In genomic region chr13:54520221-54520620, GRCm38 (mm10) we compare ENCODE assay signal across 7 mouse cellular contexts. TPM values are rescaled to one million over a fixed set of nuclear protein-coding genes. Genes with fewer than 3 reads are reported as not detected.
DNase-seq lines count a peak whose midpoint lies in the region; ATAC-seq and TF ChIP-seq lines count a peak whose summit lies in the region.

No protein-coding gene starts in this region.

- 98% methylated on average over 4 of the region's 4 CpGs for WGBS in thymus, adult 2 months
- WGBS in midbrain, embryonic 16.5 days, result 91% methylated on average over 4 of the region's 4 CpGs
- 93% methylated on average over 4 of the region's 4 CpGs for WGBS in midbrain, embryonic 13.5 days

- no peak overlapping the region for H3K4me3 ChIP-seq in thymus, adult 2 months (ENCODE audit: control insufficient read depth, insufficient read depth, low read length)
- no peak overlapping the region for H3K4me3 ChIP-seq in midbrain, embryonic 16.5 days (ENCODE audit: low read depth, low read length)
- no peak overlapping the region for H3K4me3 ChIP-seq in midbrain, embryonic 13.5 days (replicated peaks)

- no peak for ATAC-seq in midbrain, embryonic 16.5 days
- ATAC-seq in midbrain, embryonic 13.5 days, result no peak

- TF ChIP-seq CTCF in thymus, adult 2 months (IDR thresholded peaks at IDR 0.05; ENCODE audit: borderline replicate concordance, control insufficient read depth, extremely low read depth, insufficient read depth, low read length, poor library complexity), result no peak; the same call in 1 of the 2 replicates

- intact Hi-C loops in left cerebral cortex, postnatal 4 days (cut with DNase I), result no loop called here
- intact Hi-C loops in left cerebral cortex, postnatal 36 days (cut with DNase I), result no loop called here

- DNase-seq in left cerebral cortex, postnatal 4 days, result peak; percentile 12
- no peak for DNase-seq in left cerebral cortex, postnatal 36 days (ENCODE audit: low spot score in 2 of 2)
- DNase-seq in ZHBTc4 (ENCODE audit: low read depth, low spot score), result peak; percentile 69
- DNase-seq in kidney, postnatal 36 days, result peak; percentile 24 to 63
- peak; percentile 40 for DNase-seq in thymus, adult 2 months

- no peak overlapping the region for H3K27ac ChIP-seq in thymus, adult 2 months (ENCODE audit: control insufficient read depth, insufficient read depth, low read length)
- H3K27ac ChIP-seq in midbrain, embryonic 16.5 days (ENCODE audit: low read length), result no peak overlapping the region
- H3K27ac ChIP-seq in midbrain, embryonic 13.5 days, result no peak overlapping the region

- no peak overlapping the region for H3K4me2 ChIP-seq in midbrain, embryonic 16.5 days (ENCODE audit: low read length)
- H3K4me2 ChIP-seq in midbrain, embryonic 13.5 days (replicated peaks), result no peak overlapping the region

- no peaks in the 10 kb centered on the region for H3K4me1 ChIP-seq in thymus, adult 2 months (replicated peaks; ENCODE audit: control insufficient read depth, insufficient read depth, low read length)
- no peaks in the 10 kb centered on the region for H3K4me1 ChIP-seq in midbrain, embryonic 16.5 days (ENCODE audit: control insufficient read depth, insufficient read depth, low read length)
- no peaks in the 10 kb centered on the region for H3K4me1 ChIP-seq in midbrain, embryonic 13.5 days (replicated peaks)

- peaks cover 4% of the 10 kb centered on the region; the same call in 1 of the 2 replicates for H3K9me3 ChIP-seq in midbrain, embryonic 16.5 days (replicated peaks; ENCODE audit: control insufficient read depth, low read length, poor library complexity, severe bottlenecking)
- H3K9me3 ChIP-seq in midbrain, embryonic 13.5 days, result no peaks in the 10 kb centered on the region

- no peak overlapping the region for H3K9ac ChIP-seq in midbrain, embryonic 16.5 days (ENCODE audit: low read depth, low read length)
- H3K9ac ChIP-seq in midbrain, embryonic 13.5 days (replicated peaks), result no peak overlapping the region

- no peak for TF ChIP-seq POLR2A in thymus, adult 2 months (IDR thresholded peaks at IDR 0.05; ENCODE audit: control insufficient read depth, extremely low read depth, insufficient read depth, low read length, poor library complexity)

- H3K27me3 ChIP-seq in thymus, adult 2 months (ENCODE audit: control insufficient read depth, insufficient read depth, low read length), result no peaks in the 10 kb centered on the region
- no peaks in the 10 kb centered on the region for H3K27me3 ChIP-seq in midbrain, embryonic 16.5 days (ENCODE audit: control insufficient read depth, insufficient read depth, low read depth, low read length)
- no peaks in the 10 kb centered on the region for H3K27me3 ChIP-seq in midbrain, embryonic 13.5 days

- no peaks in the 10 kb centered on the region for H3K36me3 ChIP-seq in thymus, adult 2 months (ENCODE audit: control insufficient read depth, insufficient read depth, low read length)
- H3K36me3 ChIP-seq in midbrain, embryonic 16.5 days (ENCODE audit: control insufficient read depth, insufficient read depth, low read length), result peaks cover 11% of the 10 kb centered on the region
- H3K36me3 ChIP-seq in midbrain, embryonic 13.5 days, result peaks cover 24% of the 10 kb centered on the region

RNA-seq across cellular contexts. Expression of gene Simc1, which starts 16.6 kb away (rescaled TPM):
- total RNA-seq in left cerebral cortex, postnatal 4 days (2021), result 10 to 100 TPM; 30.5 to 34.3 TPM
- total RNA-seq in left cerebral cortex, postnatal 36 days (2021), result 10 to 100 TPM; 13.0 to 17.8 TPM
- polyA plus RNA-seq in thymus, adult 2 months (2012; rRNA removed), result 11.6 and 12.4 TPM in 2 replicates
- polyA plus RNA-seq in midbrain, embryonic 16.5 days (2015; fragmentation: Nextera tagmentation; extraction: Ambion mirVana), result 22.3 and 25.6 TPM in 2 replicates
- polyA plus RNA-seq in midbrain, embryonic 13.5 days (2015; fragmentation: Nextera tagmentation; extraction: Ambion mirVana), result 18.9 and 21.3 TPM in 2 replicates

RNA-seq across cellular contexts. Expression of gene 4833439L19Rik, which starts 45.0 kb away (rescaled TPM):
- 100 to 1,000 TPM; 148 to 157 TPM for total RNA-seq in left cerebral cortex, postnatal 4 days (2021)
- 100 to 1,000 TPM; 135 to 140 TPM for total RNA-seq in left cerebral cortex, postnatal 36 days (2021)
- polyA plus RNA-seq in thymus, adult 2 months (2012; rRNA removed), result 104 and 105 TPM in 2 replicates
- 271 and 272 TPM in 2 replicates for polyA plus RNA-seq in midbrain, embryonic 16.5 days (2015; fragmentation: Nextera tagmentation; extraction: Ambion mirVana)
- polyA plus RNA-seq in midbrain, embryonic 13.5 days (2015; fragmentation: Nextera tagmentation; extraction: Ambion mirVana), result 269 and 271 TPM in 2 replicates

RNA-seq across cellular contexts. Expression of gene Thoc3, which starts 51.6 kb away (rescaled TPM):
- 10 to 100 TPM; 43.8 to 45.4 TPM for total RNA-seq in left cerebral cortex, postnatal 4 days (2021)
- 10 to 100 TPM; 33.4 to 37.6 TPM for total RNA-seq in left cerebral cortex, postnatal 36 days (2021)
- polyA plus RNA-seq in thymus, adult 2 months (2012; rRNA removed), result 51.1 and 69.3 TPM in 2 replicates
- 107 and 110 TPM in 2 replicates for polyA plus RNA-seq in midbrain, embryonic 16.5 days (2015; fragmentation: Nextera tagmentation; extraction: Ambion mirVana)
- polyA plus RNA-seq in midbrain, embryonic 13.5 days (2015; fragmentation: Nextera tagmentation; extraction: Ambion mirVana), result 121 and 126 TPM in 2 replicates

RNA-seq across cellular contexts. Expression of gene Arl10, which starts 54.6 kb away (rescaled TPM):
- total RNA-seq in left cerebral cortex, postnatal 4 days (2021), result 10 to 100 TPM; 73.5 to 75.1 TPM
- 10 to 100 TPM; 24.1 to 27.8 TPM for total RNA-seq in left cerebral cortex, postnatal 36 days (2021)
- polyA plus RNA-seq in thymus, adult 2 months (2012; rRNA removed), result 19.8 and 20.5 TPM in 2 replicates
- 114 TPM in 2 replicates for polyA plus RNA-seq in midbrain, embryonic 16.5 days (2015; fragmentation: Nextera tagmentation; extraction: Ambion mirVana)
- 76.0 and 84.9 TPM in 2 replicates for polyA plus RNA-seq in midbrain, embryonic 13.5 days (2015; fragmentation: Nextera tagmentation; extraction: Ambion mirVana)

Comparison
In these comparisons a context has a peak if more than half of its experiments do, and no peak if none do; other contexts are left out.
1. DNase-seq: peak in left cerebral cortex, postnatal 4 days (single experiment), ZHBTc4 (single experiment), kidney, postnatal 36 days (2 of 2) and thymus, adult 2 months (single experiment); none in left cerebral cortex, postnatal 36 days (0 of 2).